Mouse (Mus musculus): Measurements from ENCODE around the gene Slc25a44. TPM values are rescaled to one million over a fixed set of nuclear protein-coding genes. Genes with fewer than 3 reads are reported as not detected.
"Not testable (repeated sequence)": the region's sequence is repeated elsewhere in the genome, so short reads cannot be mapped to it uniquely, and the experiment has no call there.

Gene Slc25a44
- total RNA-seq, 2 experiments from 2014 or later, result 34.9 to 35.7 TPM

- DNase-seq (ENCODE audit: low spot score in 2 of 2), result not testable (repeated sequence)
These were observed 52.3 kb downstream of the Slc25a44 start, which contains the start of gene Bglap3 for GRCm38 (mm10) chr3:88372643-88373042. Bglap3 (minus strand) TSS chr3:88372743.

GRCm38 (mm10) chr3:88368511-88368910 is 56.4 kb downstream of the Slc25a44 start:
- DNase-seq (ENCODE audit: low spot score in 2 of 2), result not testable (repeated sequence)

GRCm38 (mm10) chr3:88367517-88367916 is 57.4 kb downstream of the Slc25a44 start:
- not testable (repeated sequence) for DNase-seq (ENCODE audit: low spot score in 2 of 2)

- DNase-seq (ENCODE audit: low spot score in 2 of 2), result not testable (repeated sequence)
These were observed 58.0 kb downstream of the Slc25a44 start for GRCm38 (mm10) chr3:88366830-88367428.

GRCm38 (mm10) chr3:88365705-88366361 is 59.1 kb downstream of the Slc25a44 start:
- DNase-seq (ENCODE audit: low spot score in 2 of 2), result no peak

- peak in 1 of 2 experiments; percentile 45 for DNase-seq (ENCODE audit: low spot score in 2 of 2)
These were observed 60.6 kb downstream of the Slc25a44 start, which contains the start of gene Paqr6 for GRCm38 (mm10) chr3:88364337-88364736. Paqr6 (plus strand) TSS chr3:88364584.

GRCm38 (mm10) chr3:88363700-88364099 is 61.2 kb downstream of the Slc25a44 start:
- no peak for DNase-seq (ENCODE audit: low spot score in 2 of 2)

GRCm38 (mm10) chr3:88361612-88362313 is 63.2 kb downstream of the Slc25a44 start:
- DNase-seq (ENCODE audit: low spot score in 2 of 2), result no peak

GRCm38 (mm10) chr3:88361096-88361495 is 63.8 kb downstream of the Slc25a44 start:
- DNase-seq (ENCODE audit: low spot score in 2 of 2), result no peak

Small RNAs within 50 kb of the gene (microRNA-seq; reads per million reads assigned to microRNA genes)
- gene Mir7011, result not detected

Other genes with a start within 250 kb of the Slc25a44 start
- gene Rhbg, start 170.4 kb downstream of the Slc25a44 start, total RNA-seq (2021), result 1 to 10 TPM; 2.2 to 3.8 TPM
- 1 to 10 TPM in 1 of 2 experiments, under 1 TPM in 1; 0.65 to 1.4 TPM for gene Gm38392, start 137.9 kb downstream of the Slc25a44 start, total RNA-seq (2021)
- 10 to 100 TPM in 1 of 2 experiments, 1 to 10 TPM in 1; 8.0 to 11.0 TPM for gene Tsacc, start 128.1 kb downstream of the Slc25a44 start, total RNA-seq (2021)
- 100 to 1,000 TPM; 272 to 299 TPM for gene Cct3, start 128.0 kb downstream of the Slc25a44 start, total RNA-seq (2021)
- gene Glmp, start 100.1 kb downstream of the Slc25a44 start, total RNA-seq (2021), result 100 to 1,000 TPM; 163 to 166 TPM
- gene Tmem79, start 89.0 kb downstream of the Slc25a44 start, total RNA-seq (2021), result 1 to 10 TPM; 3.5 to 3.7 TPM
- gene Smg5, start 88.9 kb downstream of the Slc25a44 start, total RNA-seq (2021), result 10 to 100 TPM; 68.2 to 69.0 TPM
- 1 to 10 TPM; 4.9 to 6.4 TPM for gene Paqr6, start 60.6 kb downstream of the Slc25a44 start, total RNA-seq (2021)
- 1 to 10 TPM in 1 of 2 experiments, under 1 TPM in 1; 0.93 to 1.1 TPM for gene Bglap3, start 52.4 kb downstream of the Slc25a44 start, total RNA-seq (2021)
- not detected for gene Bglap2, start 46.4 kb downstream of the Slc25a44 start, total RNA-seq (2021)
- 1 to 10 TPM; 2.5 to 2.8 TPM for gene Bglap, start 40.7 kb downstream of the Slc25a44 start, total RNA-seq (2021)
- 10 to 100 TPM; 78.8 to 79.0 TPM for gene Pmf1, start 14.8 kb downstream of the Slc25a44 start, total RNA-seq (2021)
- gene Sema4a, start 36.0 kb upstream of the Slc25a44 start, total RNA-seq (2021), result 10 to 100 TPM; 11.5 to 15.5 TPM
- 100 to 1,000 TPM; 109 to 113 TPM for gene Lmna, start 84.8 kb upstream of the Slc25a44 start, total RNA-seq (2021)
- gene Mex3a, start 107.3 kb upstream of the Slc25a44 start, total RNA-seq (2021), result 10 to 100 TPM; 11.2 to 16.1 TPM
- 1 to 10 TPM in 1 of 2 experiments, under 1 TPM in 1; 0.54 to 3.9 TPM for gene Rab25, start 123.2 kb upstream of the Slc25a44 start, total RNA-seq (2021)
- gene Lamtor2, start 127.9 kb upstream of the Slc25a44 start, total RNA-seq (2021), result 100 to 1,000 TPM; 108 to 113 TPM
- gene Ubqln4, start 128.6 kb upstream of the Slc25a44 start, total RNA-seq (2021), result 10 to 100 TPM; 52.6 to 62.6 TPM
- gene Ssr2, start 150.7 kb upstream of the Slc25a44 start, total RNA-seq (2021), result 100 to 1,000 TPM; 240 to 260 TPM
- 10 to 100 TPM; 65.7 to 77.0 TPM for gene Arhgef2, start 180.8 kb upstream of the Slc25a44 start, total RNA-seq (2021)
- not detected for gene Rxfp4, start 228.0 kb upstream of the Slc25a44 start, total RNA-seq (2021)